Mouse (Mus musculus): ENCODE measurements around the gene Gm17622. TPM values are rescaled to one million over a fixed set of nuclear protein-coding genes. Genes with fewer than 3 reads are reported as not detected.

Gene Gm17622
- polyA plus RNA-seq, 1 experiment from 2014 or later, result not detected

- 90% methylated on average over 6 of the region's 6 CpGs for WGBS
- H3K9me3 ChIP-seq (ENCODE audit: control insufficient read depth, low read length), result no peaks in the 10 kb centered on the region
- no peak overlapping the region for H3K9ac ChIP-seq (ENCODE audit: low read length)
- H3K4me3 ChIP-seq (ENCODE audit: low read depth, low read length), result no peak overlapping the region
- H3K27me3 ChIP-seq (replicated peaks; ENCODE audit: control insufficient read depth, insufficient read depth, low read length), result no peaks in the 10 kb centered on the region
- H3K36me3 ChIP-seq (ENCODE audit: control insufficient read depth, insufficient read depth, low read length), result no peaks in the 10 kb centered on the region
- H3K27ac ChIP-seq (ENCODE audit: low read depth), result no peak overlapping the region
- DNase-seq (ENCODE audit: low spot score) (no peak), ATAC-seq (replicated peaks; ENCODE audit: low FRiP score, low TSS enrichment, low read depth) (no peak)
- no peak overlapping the region for H3K4me2 ChIP-seq (ENCODE audit: low read length)
- H3K4me1 ChIP-seq (replicated peaks; ENCODE audit: control insufficient read depth, insufficient read depth, low read length), result peaks cover 3% of the 10 kb centered on the region; the same call in 1 of the 2 replicates
Observed at GRCm38 (mm10) chr13:96532176-96532575, 41.6 kb downstream of the Gm17622 start.

DNA sequence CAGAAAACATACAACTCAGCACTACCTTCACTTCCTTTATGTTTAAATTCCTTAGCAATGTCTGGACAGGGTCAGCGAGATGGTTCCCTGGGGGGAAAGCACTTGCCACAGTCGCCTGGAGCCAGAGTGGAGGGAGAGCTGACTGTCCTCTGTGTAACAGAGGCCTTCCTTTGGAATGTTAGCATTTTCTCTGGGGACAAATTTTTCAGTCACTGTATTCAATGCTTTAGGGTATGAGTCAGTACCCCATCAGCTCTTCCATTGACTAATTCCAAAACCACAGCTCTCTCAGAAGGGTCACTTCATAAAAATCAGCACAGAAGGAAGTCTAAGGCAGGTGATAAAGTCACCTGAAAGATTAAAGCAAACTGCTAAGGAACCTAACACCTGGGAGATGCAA, 43.2 kb downstream of the Gm17622 start:
- Histone ChIP-seq H3K36me3 (ENCODE audit: control insufficient read depth, insufficient read depth, low read length) (no peaks in the 10 kb centered on the region), H3K4me3 (ENCODE audit: low read depth, low read length) (no peak overlapping the region), H3K4me2 (ENCODE audit: low read length) (no peak overlapping the region), H3K9ac (ENCODE audit: low read length) (no peak overlapping the region), H3K27ac (ENCODE audit: low read depth) (no peak overlapping the region), H3K4me1 (replicated peaks; ENCODE audit: control insufficient read depth, insufficient read depth, low read length) (peaks cover 3% of the 10 kb centered on the region; the same call in 1 of the 2 replicates), H3K9me3 (ENCODE audit: control insufficient read depth, low read length) (no peaks in the 10 kb centered on the region), H3K27me3 (replicated peaks; ENCODE audit: control insufficient read depth, insufficient read depth, low read length) (no peaks in the 10 kb centered on the region)
- ATAC-seq (replicated peaks; ENCODE audit: low FRiP score, low TSS enrichment, low read depth), result no peak
- 63% methylated on average over 2 of the region's 2 CpGs for whole genome bisulfite sequencing
- no peak for DNase-seq (ENCODE audit: low spot score)

GRCm38 (mm10) chr13:96536821-96537572, 46.5 kb downstream of the Gm17622 start:
- Histone ChIP-seq H3K36me3 (ENCODE audit: control insufficient read depth, insufficient read depth, low read length) (no peaks in the 10 kb centered on the region), H3K9me3 (ENCODE audit: control insufficient read depth, low read length) (no peaks in the 10 kb centered on the region), H3K27ac (ENCODE audit: low read depth) (no peak overlapping the region), H3K9ac (ENCODE audit: low read length) (no peak overlapping the region), H3K27me3 (replicated peaks; ENCODE audit: control insufficient read depth, insufficient read depth, low read length) (no peaks in the 10 kb centered on the region), H3K4me2 (ENCODE audit: low read length) (no peak overlapping the region), H3K4me3 (ENCODE audit: low read depth, low read length) (no peak overlapping the region), H3K4me1 (replicated peaks; ENCODE audit: control insufficient read depth, insufficient read depth, low read length) (peaks cover 3% of the 10 kb centered on the region; the same call in 1 of the 2 replicates)
- DNase-seq (ENCODE audit: low spot score) (no peak), ATAC-seq (replicated peaks; ENCODE audit: low FRiP score, low TSS enrichment, low read depth) (no peak)
- 72% methylated on average over 5 of the region's 5 CpGs for WGBS

DNA sequence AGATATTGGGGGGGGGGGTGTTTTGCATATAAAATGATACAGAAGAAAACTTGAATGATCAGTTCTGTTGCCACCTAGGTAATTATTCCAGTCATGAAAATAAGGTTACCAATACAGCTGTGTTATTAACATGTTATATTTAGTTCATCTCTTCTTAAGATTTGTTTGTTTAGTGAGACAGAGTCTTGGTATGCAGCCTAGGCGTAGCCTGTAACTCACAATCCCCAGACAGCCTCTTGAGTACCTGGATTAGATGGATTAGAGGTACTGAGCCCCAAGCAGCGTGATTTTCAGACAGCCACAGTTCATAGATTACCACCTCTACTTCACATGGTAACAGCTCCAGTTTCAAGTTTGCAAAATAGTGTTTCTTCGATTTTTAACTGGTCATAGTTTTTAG, 47.6 kb downstream of the Gm17622 start:
- no peak for ATAC-seq (replicated peaks; ENCODE audit: low FRiP score, low TSS enrichment, low read depth)
- no peak overlapping the region for H3K4me2 ChIP-seq (ENCODE audit: low read length)
- H3K36me3 ChIP-seq (ENCODE audit: control insufficient read depth, insufficient read depth, low read length), result no peaks in the 10 kb centered on the region
- 65% methylated on average over 3 of the region's 3 CpGs for WGBS
- H3K27ac ChIP-seq (ENCODE audit: low read depth), result no peak overlapping the region
- no peaks in the 10 kb centered on the region for H3K27me3 ChIP-seq (replicated peaks; ENCODE audit: control insufficient read depth, insufficient read depth, low read length)
- H3K9me3 ChIP-seq (ENCODE audit: control insufficient read depth, low read length), result no peaks in the 10 kb centered on the region
- DNase-seq (ENCODE audit: low spot score), result no peak
- H3K4me1 ChIP-seq (replicated peaks; ENCODE audit: control insufficient read depth, insufficient read depth, low read length), result no peaks in the 10 kb centered on the region
- no peak overlapping the region for H3K4me3 ChIP-seq (ENCODE audit: low read depth, low read length)
- no peak overlapping the region for H3K9ac ChIP-seq (ENCODE audit: low read length)

Other genes starting within 250 kb of the Gm17622 start
- gene Poc5, start 102.4 kb upstream of the Gm17622 start, polyA plus RNA-seq (2014; fragmentation: Nextera tagmentation; extraction: Ambion mirVana), result 14.1 and 14.7 TPM in 2 replicates
- gene Ankdd1b, start 19.5 kb upstream of the Gm17622 start, polyA plus RNA-seq (2014; fragmentation: Nextera tagmentation; extraction: Ambion mirVana), result 0.16 and 0.23 TPM in 2 replicates
- 11.0 and 12.1 TPM in 2 replicates for gene Polk, start 51.8 kb downstream of the Gm17622 start, polyA plus RNA-seq (2014; fragmentation: Nextera tagmentation; extraction: Ambion mirVana)
- gene Col4a3bp, start 51.9 kb downstream of the Gm17622 start, polyA plus RNA-seq (2014; fragmentation: Nextera tagmentation; extraction: Ambion mirVana), result 12.6 and 12.7 TPM in 2 replicates
- 115 and 127 TPM in 2 replicates for gene Hmgcr, start 180.2 kb downstream of the Gm17622 start, polyA plus RNA-seq (2014; fragmentation: Nextera tagmentation; extraction: Ambion mirVana)

Data from intestine, embryonic 14.5 days (tissue).